Mouse (Mus musculus): ENCODE results near the gene Mapk8ip2. TPM values are rescaled to one million over a fixed set of nuclear protein-coding genes. Genes with fewer than 3 reads are reported as not detected.

The Mapk8ip2 gene
- polyA plus RNA-seq, 1 experiment from 2014 or later, result 75.9 TPM

DNA sequence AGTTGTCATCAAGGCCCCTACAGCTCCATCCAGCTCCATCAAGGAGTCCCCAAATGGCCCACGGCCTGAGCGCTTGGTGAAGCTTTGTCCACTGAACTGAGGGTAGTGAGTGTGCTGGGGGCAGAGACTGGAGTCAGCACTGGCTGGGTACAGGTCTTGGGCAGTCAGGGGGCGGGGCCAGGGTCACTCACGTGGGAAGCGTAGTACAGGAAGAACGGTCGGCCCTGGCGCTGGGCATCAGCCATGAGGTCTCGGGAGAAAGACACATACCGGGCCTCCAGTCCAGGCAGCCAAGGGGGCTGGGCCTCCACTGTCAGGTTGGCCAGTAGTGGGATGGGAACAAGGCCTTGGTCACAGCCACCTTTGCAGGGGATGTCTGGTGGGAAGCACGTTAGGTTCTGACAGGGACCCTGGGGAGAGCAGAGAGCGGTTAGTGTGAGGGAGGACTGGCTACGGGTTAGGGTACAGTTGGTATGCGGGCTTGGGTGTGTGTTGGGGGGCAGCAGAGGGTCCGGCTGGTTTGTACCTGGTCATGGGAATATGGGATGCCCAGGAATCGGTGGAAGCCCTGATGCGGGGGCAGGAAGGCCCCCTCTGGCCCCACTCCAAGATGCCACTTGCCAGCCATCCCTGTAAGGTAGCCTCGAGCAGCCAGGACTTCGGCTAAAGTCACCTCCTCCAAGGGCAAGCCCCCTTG lies 21.0 kb downstream of the Mapk8ip2 start:
- H3K4me2 ChIP-seq (replicated peaks), result peak overlapping the region; percentile 84
- WGBS, result 95% methylated on average over 19 of the region's 19 CpGs
- ATAC-seq, result no peak

DNA sequence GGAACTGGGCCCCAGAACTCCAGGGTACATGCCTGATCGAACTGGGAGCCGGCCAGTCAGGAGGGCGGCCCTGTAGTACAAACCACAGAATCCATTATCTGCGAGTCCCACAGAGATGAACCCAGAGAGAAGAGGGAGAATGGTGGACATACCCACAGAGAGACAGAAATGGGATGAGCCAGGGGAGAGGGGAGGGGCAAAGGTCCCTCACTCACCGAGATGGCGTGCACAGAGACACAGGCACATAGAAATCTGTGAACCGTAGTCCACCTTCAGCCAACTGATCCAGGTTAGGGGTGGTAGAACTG lies 21.5 kb downstream of the Mapk8ip2 start:
- Histone ChIP-seq H3K36me3 (no peaks in the 10 kb centered on the region), H3K9me3 (no peaks in the 10 kb centered on the region), H3K27me3 (peaks cover 5% of the 10 kb centered on the region; the same call in 1 of the 2 replicates), H3K9ac (replicated peaks) (peak overlapping the region; percentile 70), H3K4me3 (replicated peaks) (peak overlapping the region; percentile 62), H3K4me1 (replicated peaks) (peaks cover 17% of the 10 kb centered on the region), H3K4me2 (replicated peaks) (peak overlapping the region; percentile 84), H3K27ac (no peak overlapping the region)
- WGBS, result 87% methylated on average over 7 of the region's 7 CpGs
- ATAC-seq, result no peak; the same call in 1 of the 2 replicates

More for the DNA sequence above, 21.0 kb downstream of the Mapk8ip2 start:
- Histone ChIP-seq H3K9ac (replicated peaks) (no peak overlapping the region), H3K27ac (no peak overlapping the region), H3K4me1 (replicated peaks) (peaks cover 17% of the 10 kb centered on the region), H3K27me3 (peaks cover 5% of the 10 kb centered on the region; the same call in 1 of the 2 replicates), H3K4me3 (replicated peaks) (no peak overlapping the region), H3K9me3 (no peaks in the 10 kb centered on the region), H3K36me3 (no peaks in the 10 kb centered on the region)

DNA sequence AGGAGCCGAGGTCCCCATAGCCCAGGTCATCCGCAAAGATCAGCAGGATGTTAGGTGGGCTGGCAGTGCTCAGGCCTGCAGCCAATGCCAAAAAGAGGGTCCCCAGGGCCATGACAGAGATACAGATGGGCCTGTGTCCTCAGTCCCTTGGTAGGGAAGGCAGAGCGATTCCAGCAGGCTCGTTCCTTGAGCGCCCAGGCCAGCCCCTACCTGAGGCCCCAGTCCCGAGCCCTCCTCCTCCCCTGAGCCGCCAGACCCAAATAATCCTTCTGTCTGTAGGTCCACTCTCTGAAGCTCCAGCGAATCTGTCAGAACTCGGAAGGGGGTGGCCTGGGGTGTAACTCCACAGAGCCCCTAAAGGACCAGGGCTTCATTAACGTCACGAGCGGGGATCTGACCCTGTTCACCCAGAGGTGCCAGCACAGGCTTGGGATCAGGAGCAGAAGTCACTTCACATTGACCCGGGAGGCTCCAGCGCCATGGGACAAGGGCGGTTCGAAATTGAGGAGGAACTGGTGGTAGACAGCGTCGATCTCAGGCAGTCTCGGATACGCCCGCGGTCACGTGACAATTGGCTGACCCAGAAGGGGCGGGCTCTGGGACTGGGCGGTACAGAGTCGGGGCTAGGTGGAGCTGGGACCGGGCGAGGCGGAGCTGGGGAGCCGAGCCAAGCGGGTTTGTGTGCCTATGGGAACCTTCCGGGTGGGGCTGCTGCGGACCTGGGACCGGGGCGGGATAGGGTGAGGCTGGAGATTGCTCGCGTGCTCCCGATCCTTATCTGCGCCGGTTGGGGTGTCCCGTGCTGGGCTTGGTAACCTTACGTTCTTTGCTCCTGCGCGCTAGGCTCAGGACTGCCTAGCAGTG lies 22.1 kb downstream of the Mapk8ip2 start:
- 9% methylated on average over 44 of the region's 44 CpGs for WGBS
- Histone ChIP-seq H3K9me3 (no peaks in the 10 kb centered on the region), H3K27ac (peak overlapping the region; percentile 77), H3K27me3 (peaks cover 5% of the 10 kb centered on the region; the same call in 1 of the 2 replicates), H3K4me2 (replicated peaks) (peak overlapping the region; percentile 84), H3K4me3 (replicated peaks) (peak overlapping the region; percentile 62), H3K4me1 (replicated peaks) (peaks cover 17% of the 10 kb centered on the region), H3K36me3 (no peaks in the 10 kb centered on the region), H3K9ac (replicated peaks) (peak overlapping the region; percentile 70)
- ATAC-seq, result peak; percentile 98

DNA sequence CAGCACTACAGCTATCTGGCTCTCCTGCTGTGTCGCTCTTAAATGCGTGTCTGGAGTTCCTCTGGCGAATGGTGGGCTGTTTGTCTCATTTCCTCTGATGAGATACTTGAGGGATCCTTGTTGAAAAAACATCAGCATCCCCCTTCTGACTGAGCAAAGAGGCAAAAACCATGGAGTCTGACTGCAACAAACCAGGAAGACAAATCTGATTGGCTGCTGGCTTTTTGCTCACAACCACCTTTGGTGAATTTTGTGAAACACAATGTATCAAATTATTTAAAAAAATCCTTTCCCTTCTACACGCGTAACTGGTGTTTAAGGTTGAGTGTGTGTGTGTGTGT lies 22.7 kb downstream of the Mapk8ip2 start:
- Histone ChIP-seq H3K27me3 (peaks cover 5% of the 10 kb centered on the region; the same call in 1 of the 2 replicates), H3K36me3 (no peaks in the 10 kb centered on the region), H3K9me3 (no peaks in the 10 kb centered on the region), H3K4me3 (replicated peaks) (peak overlapping the region; percentile 62), H3K27ac (peak overlapping the region; percentile 77), H3K9ac (replicated peaks) (peak overlapping the region; percentile 70), H3K4me2 (replicated peaks) (peak overlapping the region; percentile 84), H3K4me1 (replicated peaks) (peaks cover 17% of the 10 kb centered on the region)
- ATAC-seq, result no peak
- 9% methylated on average over 5 of the region's 5 CpGs for WGBS

DNA sequence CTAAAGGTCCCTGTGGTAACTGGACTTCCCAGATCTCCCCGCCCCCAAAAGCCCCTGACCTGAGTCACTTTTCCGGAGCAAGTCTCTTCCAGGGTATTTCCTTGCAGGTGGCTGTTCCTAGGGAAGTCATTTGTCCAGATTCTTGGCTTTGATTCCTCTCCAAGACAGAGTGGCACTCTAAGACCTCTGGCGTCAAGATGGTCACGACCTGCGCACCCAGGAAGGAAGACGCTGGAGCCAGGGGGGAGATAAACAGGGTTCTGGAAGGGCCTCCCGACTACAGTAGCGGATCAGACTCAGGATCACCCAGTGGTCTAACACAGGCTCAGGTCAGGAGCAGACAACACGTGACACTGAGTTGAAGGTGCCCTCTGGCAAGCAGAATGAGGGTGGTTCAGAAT lies 23.4 kb downstream of the Mapk8ip2 start, which contains the start of gene Arsa:
Arsa (minus strand) TSS at position 335 of the 401 bp plus-strand sequence.
- peaks cover 3% of the 10 kb centered on the region; the same call in 1 of the 2 replicates for H3K9me3 ChIP-seq
- WGBS, result 35% methylated on average over 9 of the region's 9 CpGs
- ATAC-seq, result no peak
- peak within 1 kb of the TSS; percentile 77 for H3K27ac ChIP-seq
- peak within 1 kb of the TSS; percentile 62 for H3K4me3 ChIP-seq (replicated peaks)
- peaks cover 5% of the 10 kb centered on the region; the same call in 1 of the 2 replicates for H3K27me3 ChIP-seq
- H3K36me3 ChIP-seq, result no peaks in the 10 kb centered on the region
- H3K9ac ChIP-seq (replicated peaks), result peak within 1 kb of the TSS; percentile 70
- peak within 1 kb of the TSS; percentile 84 for H3K4me2 ChIP-seq (replicated peaks)
- peaks cover 17% of the 10 kb centered on the region for H3K4me1 ChIP-seq (replicated peaks)

DNA sequence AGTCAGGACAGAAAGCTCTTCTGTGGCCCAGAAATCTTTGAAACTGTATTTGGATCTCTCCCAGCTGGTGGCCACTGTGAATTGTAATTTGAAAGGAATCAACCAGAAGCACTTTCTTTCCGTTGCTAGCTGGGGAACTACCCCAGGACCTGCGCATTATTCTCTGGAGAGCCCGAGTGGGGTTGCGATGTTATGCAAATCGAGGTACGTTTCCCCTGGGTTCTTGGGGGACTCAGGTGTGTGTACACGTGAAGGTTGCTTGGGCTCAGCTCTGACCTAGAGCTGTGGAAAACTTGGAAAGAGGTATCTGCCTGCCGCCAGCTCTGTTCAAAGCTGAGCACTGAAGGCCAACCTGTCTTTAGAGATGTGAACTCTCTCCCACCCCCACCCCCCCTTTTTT lies 24.1 kb downstream of the Mapk8ip2 start:
- Histone ChIP-seq H3K27ac (no peak overlapping the region), H3K27me3 (peaks cover 5% of the 10 kb centered on the region; the same call in 1 of the 2 replicates), H3K4me3 (replicated peaks) (no peak overlapping the region), H3K9me3 (peaks cover 3% of the 10 kb centered on the region; the same call in 1 of the 2 replicates), H3K36me3 (no peaks in the 10 kb centered on the region), H3K9ac (replicated peaks) (no peak overlapping the region), H3K4me1 (replicated peaks) (peaks cover 17% of the 10 kb centered on the region), H3K4me2 (replicated peaks) (no peak overlapping the region)
- no peak for ATAC-seq
- 46% methylated on average over 8 of the region's 8 CpGs for WGBS

DNA sequence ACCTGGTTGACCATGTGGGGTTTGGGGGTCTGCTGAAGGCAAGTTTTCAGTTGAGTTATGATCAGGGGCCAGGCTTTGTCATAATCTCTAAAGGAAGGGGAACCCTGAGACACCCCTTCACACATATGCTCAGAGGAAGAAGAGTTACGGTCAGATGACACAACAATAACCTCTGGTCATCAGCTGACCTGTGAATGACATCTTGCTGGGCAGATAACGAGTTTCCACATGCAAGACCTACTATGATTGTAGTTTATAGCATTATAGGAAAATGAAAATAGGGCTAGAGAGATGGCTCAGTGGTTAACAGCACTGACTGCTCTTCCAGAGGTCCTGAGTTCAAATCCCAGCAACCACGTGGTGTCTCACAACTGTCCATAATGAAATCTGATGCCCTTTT lies 24.9 kb downstream of the Mapk8ip2 start:
- WGBS, result 83% methylated on average over 3 of the region's 3 CpGs
- Histone ChIP-seq H3K4me1 (replicated peaks) (peaks cover 17% of the 10 kb centered on the region), H3K9ac (replicated peaks) (no peak overlapping the region), H3K4me3 (replicated peaks) (no peak overlapping the region), H3K9me3 (peaks cover 3% of the 10 kb centered on the region; the same call in 1 of the 2 replicates), H3K4me2 (replicated peaks) (no peak overlapping the region), H3K36me3 (no peaks in the 10 kb centered on the region), H3K27ac (no peak overlapping the region), H3K27me3 (peaks cover 5% of the 10 kb centered on the region; the same call in 1 of the 2 replicates)
- ATAC-seq, result no peak

DNA sequence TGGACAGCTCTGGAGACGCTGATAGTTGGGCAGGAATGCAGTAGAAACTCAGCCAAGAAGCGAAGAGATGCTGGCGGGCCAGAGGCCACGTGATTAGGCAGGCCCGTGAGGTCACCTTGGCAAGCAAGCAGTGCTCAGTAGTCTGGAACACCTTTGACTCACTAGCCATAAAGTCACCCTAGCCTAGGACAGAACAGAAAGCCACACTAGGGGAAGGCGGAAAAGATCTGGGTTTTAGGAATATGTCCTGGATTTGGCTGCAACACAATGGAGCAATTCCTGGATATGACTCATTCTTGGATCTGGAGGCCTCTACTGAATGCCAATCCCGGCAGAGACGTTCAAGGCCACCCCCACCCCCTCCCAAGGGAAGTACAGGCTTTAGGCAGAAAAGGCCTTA lies 26.9 kb downstream of the Mapk8ip2 start:
- WGBS, result 86% methylated on average over 8 of the region's 8 CpGs
- Histone ChIP-seq H3K9me3 (peaks cover 3% of the 10 kb centered on the region; the same call in 1 of the 2 replicates), H3K27me3 (peaks cover 5% of the 10 kb centered on the region; the same call in 1 of the 2 replicates)

DNA sequence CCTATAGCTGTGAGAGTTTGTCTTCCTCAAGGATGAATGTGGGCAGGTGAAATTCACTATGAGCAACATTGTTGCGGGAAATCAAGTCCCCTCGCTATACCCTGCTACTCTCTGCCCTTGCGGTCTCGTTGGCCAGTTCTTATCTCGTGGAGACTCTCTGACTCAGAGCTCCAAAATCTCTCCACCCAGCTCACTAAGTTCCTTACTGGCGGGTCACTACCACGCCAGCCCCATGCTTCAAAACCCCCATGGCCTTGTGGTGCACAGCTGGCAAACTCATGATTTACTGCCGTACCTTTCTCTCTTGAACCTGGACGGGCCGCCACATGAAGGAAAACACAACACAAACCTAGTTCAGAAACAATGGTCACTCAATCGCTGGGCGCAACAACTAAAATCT lies 34.5 kb downstream of the Mapk8ip2 start:
- no peaks in the 10 kb centered on the region for H3K27me3 ChIP-seq
- no peaks in the 10 kb centered on the region for H3K9me3 ChIP-seq
- no peak overlapping the region for H3K9ac ChIP-seq (replicated peaks)
- no peak overlapping the region for H3K4me2 ChIP-seq (replicated peaks)
- H3K4me1 ChIP-seq (replicated peaks), result no peaks in the 10 kb centered on the region
- no peaks in the 10 kb centered on the region for H3K36me3 ChIP-seq
- ATAC-seq, result no peak
- no peak overlapping the region for H3K4me3 ChIP-seq (replicated peaks)
- no peak overlapping the region for H3K27ac ChIP-seq
- WGBS, result 86% methylated on average over 12 of the region's 12 CpGs

More for the DNA sequence above, 26.9 kb downstream of the Mapk8ip2 start:
- no peak for ATAC-seq
- Histone ChIP-seq H3K27ac (no peak overlapping the region), H3K9ac (replicated peaks) (no peak overlapping the region), H3K4me1 (replicated peaks) (peaks cover 11% of the 10 kb centered on the region), H3K36me3 (no peaks in the 10 kb centered on the region), H3K4me2 (replicated peaks) (no peak overlapping the region), H3K4me3 (replicated peaks) (no peak overlapping the region)

DNA sequence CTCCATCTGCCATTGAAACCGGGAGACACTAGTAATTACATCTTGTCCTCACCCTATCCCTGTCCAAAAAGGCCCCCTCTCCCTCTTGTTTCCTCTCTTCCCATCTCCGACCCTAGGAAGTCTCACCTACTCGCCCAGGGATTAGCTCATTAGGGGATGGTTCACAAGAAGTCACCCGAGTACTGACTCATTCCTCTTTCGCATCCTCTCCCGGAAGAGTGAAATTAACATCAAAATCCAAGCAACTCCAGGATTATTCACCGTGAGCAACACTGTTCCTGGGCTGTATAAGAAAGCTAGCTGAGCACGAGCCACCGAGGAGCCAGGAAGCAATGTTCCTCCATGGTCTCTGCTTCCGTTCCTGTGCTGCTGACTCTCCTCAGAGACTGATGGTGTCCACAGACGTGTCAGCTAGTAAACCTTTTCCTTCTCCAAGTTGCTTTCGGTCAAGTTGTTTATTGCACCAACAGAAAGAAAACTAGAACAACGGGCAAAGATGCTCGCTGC lies 35.0 kb downstream of the Mapk8ip2 start:
- H3K27ac ChIP-seq, result no peak overlapping the region
- H3K9me3 ChIP-seq, result no peaks in the 10 kb centered on the region
- no peaks in the 10 kb centered on the region for H3K27me3 ChIP-seq
- H3K4me2 ChIP-seq (replicated peaks), result no peak overlapping the region
- no peak overlapping the region for H3K9ac ChIP-seq (replicated peaks)
- no peaks in the 10 kb centered on the region for H3K36me3 ChIP-seq
- no peaks in the 10 kb centered on the region for H3K4me1 ChIP-seq (replicated peaks)
- no peak for ATAC-seq
- 59% methylated on average over 14 of the region's 14 CpGs for WGBS
- no peak overlapping the region for H3K4me3 ChIP-seq (replicated peaks)

DNA sequence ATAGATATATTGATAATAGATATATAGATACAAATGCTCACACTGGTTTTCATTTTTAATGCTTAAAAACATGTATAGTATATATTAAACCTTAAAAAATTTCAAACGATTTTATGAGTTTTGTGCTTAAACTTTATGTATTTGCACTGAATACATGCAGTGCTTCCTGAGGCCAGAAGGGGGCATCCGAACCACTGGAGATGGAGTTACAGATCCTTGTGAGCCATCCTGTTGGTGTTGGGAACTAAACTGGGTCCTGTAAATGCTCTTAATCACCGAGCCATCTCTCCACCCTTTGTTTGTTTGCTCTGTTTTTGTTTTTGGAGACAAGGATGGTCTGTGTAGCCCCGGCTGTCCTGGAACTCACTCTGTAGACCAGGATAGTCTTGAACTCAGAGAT lies 41.3 kb downstream of the Mapk8ip2 start:
- peaks cover 31% of the 10 kb centered on the region for H3K4me1 ChIP-seq (replicated peaks)
- H3K36me3 ChIP-seq, result no peaks in the 10 kb centered on the region
- no peak overlapping the region for H3K9ac ChIP-seq (replicated peaks)
- no peak overlapping the region for H3K4me3 ChIP-seq (replicated peaks)
- peaks cover 14% of the 10 kb centered on the region for H3K27me3 ChIP-seq
- H3K27ac ChIP-seq, result no peak overlapping the region
- 88% methylated on average over 4 of the region's 4 CpGs for WGBS
- H3K9me3 ChIP-seq, result no peaks in the 10 kb centered on the region
- no peak overlapping the region for H3K4me2 ChIP-seq (replicated peaks)
- ATAC-seq, result no peak

DNA sequence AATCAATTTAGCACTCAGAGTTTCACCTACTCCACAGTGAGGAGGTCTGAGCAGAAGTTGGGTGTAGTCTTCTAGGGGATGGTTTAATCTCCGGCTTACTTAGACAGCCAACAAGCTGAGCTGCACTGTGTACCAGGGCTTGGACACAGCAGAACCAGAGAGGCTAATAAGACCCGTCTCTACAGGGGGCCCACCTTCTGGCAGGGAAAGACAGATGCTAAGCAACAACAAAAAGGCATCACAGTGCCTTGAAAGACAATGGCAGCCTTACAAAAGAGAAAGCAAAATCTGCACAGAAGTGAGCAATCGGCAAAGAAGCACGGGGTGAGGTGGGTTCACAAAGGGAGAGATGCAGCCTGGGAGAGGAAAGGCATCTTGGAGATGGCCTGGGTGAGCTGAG lies 42.4 kb downstream of the Mapk8ip2 start:
- ATAC-seq, result no peak
- Histone ChIP-seq H3K36me3 (no peaks in the 10 kb centered on the region), H3K4me2 (replicated peaks) (no peak overlapping the region), H3K9ac (replicated peaks) (no peak overlapping the region), H3K4me3 (replicated peaks) (no peak overlapping the region), H3K27ac (peak overlapping the region; percentile 46), H3K9me3 (no peaks in the 10 kb centered on the region), H3K27me3 (peaks cover 19% of the 10 kb centered on the region), H3K4me1 (replicated peaks) (peaks cover 41% of the 10 kb centered on the region)
- 11% methylated on average over 4 of the region's 4 CpGs for WGBS
